Mouse (Mus musculus) liver, embryonic 14.5 days (tissue): ENCODE data around the gene Ankfy1. TPM values are rescaled to one million over a fixed set of nuclear protein-coding genes. Genes with fewer than 3 reads are reported as not detected.

ENCODE experiments used
- ATAC-seq: fragments of 200-750 bp; cut with Nextera tagmentation; 2 replicates; pipeline ENCODE4 v1.8.0; 2017; ENCODE audit warnings: moderate number of reproducible peaks, mild to moderate bottlenecking, moderate library complexity; ENCODE audit not compliant: insufficient read depth
- DNase-seq, 3 experiments: peaks; one replicate each; pipeline ENCODE4 v3.0.0-alpha.2; 2012 to 2013; ENCODE audit warnings: low read depth in 3 of 3, low spot score in 3 of 3
- H3K27ac ChIP-seq: fragments of 300-500 bp; sonication (generic); 2 replicates; pipeline ENCODE4 v1.5.1; 2014; ENCODE audit warnings: moderate library complexity, mild to moderate bottlenecking, control low read depth, inconsistent platforms
- H3K27me3 ChIP-seq: fragments of 300-500 bp; sonication (generic); 2 replicates; pipeline ENCODE4 v1.6.1; 2014; ENCODE audit warnings: mild to moderate bottlenecking, low read length, moderate library complexity; ENCODE audit not compliant: control insufficient read depth, insufficient read depth
- H3K36me3 ChIP-seq: fragments of 300-500 bp; sonication (generic); replicated peaks from 2 replicates; pipeline ENCODE4 v1.6.1; 2014; ENCODE audit warnings: low read depth; ENCODE audit not compliant: control insufficient read depth, insufficient read depth
- H3K4me1 ChIP-seq, 2 experiments: fragments of 200-500 bp in 1 of 2; fragments of 300-500 bp in 1 of 2; sonication (generic) in 1 of 2; replicated peaks; 2 replicates each; pipeline ENCODE4 v1.6.1; 2012 to 2014; ENCODE audit warnings: antibody characterized with exemption in 1 of 2, inconsistent platforms in 1 of 2, low read length in 1 of 2; ENCODE audit not compliant: control insufficient read depth in 2 of 2, insufficient read depth in 2 of 2
- H3K4me2 ChIP-seq: fragments of 300-500 bp; sonication (generic); 2 replicates; pipeline ENCODE4 v1.6.1; 2014; ENCODE audit warnings: low read depth, mild to moderate bottlenecking, control low read depth, moderate library complexity
- H3K4me3 ChIP-seq, 2 experiments: fragments of 200-500 bp in 1 of 2; fragments of 300-500 bp in 1 of 2; sonication (generic) in 1 of 2; 2 replicates each; pipeline ENCODE4 v1.5.1; 2012 to 2014; ENCODE audit warnings: low read depth in 2 of 2, low read length in 2 of 2, mild to moderate bottlenecking in 2 of 2, control low read depth in 1 of 2, inconsistent platforms in 1 of 2, moderate library complexity in 1 of 2; ENCODE audit not compliant: insufficient read depth in 1 of 2
- H3K9ac ChIP-seq: fragments of 300-500 bp; sonication (generic); replicated peaks from 2 replicates; pipeline ENCODE4 v1.6.1; 2014; ENCODE audit warnings: mild to moderate bottlenecking, control low read depth, moderate library complexity
- H3K9me3 ChIP-seq: fragments of 300-500 bp; sonication (generic); 2 replicates; pipeline ENCODE4 v1.6.1; 2016; ENCODE audit warnings: low read length, mixed read lengths; ENCODE audit not compliant: control insufficient read depth
- CTCF ChIP-seq: IDR thresholded peaks from 2 replicates; pipeline ENCODE4 v1.5.1; 2016; ENCODE audit warnings: antibody characterized with exemption, low read depth, control low read depth
- EP300 ChIP-seq: IDR thresholded peaks from 2 replicates; pipeline ENCODE4 v1.6.1; 2016; ENCODE audit warnings: antibody characterized with exemption, low read depth
- WGBS: fragments of 180-500 bp; shearing (Covaris S2); extraction: QIAGEN DNeasy Blood & Tissue Kit; methylation state at CpG from one replicate; pipeline ENCODE4 v1.1.7; 2014; ENCODE audit not compliant: insufficient replicate concordance; 5-methylcytosine and 5-hydroxymethylcytosine counted together
- microRNA-seq: library from miRNA; unstranded; fragments of <30 nt; microRNA quantifications from one replicate; pipeline ENCODE4, GENCODE M21; 2016
- polyA plus RNA-seq, 2 experiments: library from polyadenylated mRNA; depleted of rRNA in 1 of 2; stranded (reverse) in 1 of 2; unstranded in 1 of 2; fragments of >200 nt; fragmentation: Nextera tagmentation in 1 of 2; extraction: Ambion mirVana in 1 of 2; gene quantifications; 2 replicates each; pipeline versions ENCODE4 v1.2.1 to v1.2.3; 2012 to 2014

The Ankfy1 gene
- polyA plus RNA-seq, 2 experiments, result 10.5 to 11.9 TPM

DNA sequence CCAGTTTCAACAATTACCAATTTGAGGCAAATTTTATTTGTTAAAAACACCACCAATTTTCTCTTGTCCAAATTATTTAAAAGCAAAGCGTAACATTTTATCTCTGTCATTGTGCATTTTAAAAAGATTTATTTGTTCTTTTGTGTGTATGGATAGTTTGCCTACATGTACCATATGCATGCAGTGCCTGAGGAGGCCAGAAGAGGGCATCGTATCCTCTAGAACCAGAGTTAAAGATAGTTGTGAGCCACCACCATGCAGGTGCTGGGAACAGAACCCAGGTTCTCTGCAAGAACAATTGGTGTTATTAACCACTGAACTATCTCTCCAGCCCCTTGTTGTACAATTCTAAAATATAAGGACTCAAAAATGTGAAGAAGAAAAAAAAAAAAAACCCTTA lies 124.4 kb downstream of the Ankfy1 start:
- H3K4me3 ChIP-seq, result no peak overlapping the region
- H3K27me3 ChIP-seq, result no peaks in the 10 kb centered on the region
- H3K9ac ChIP-seq, result no peak overlapping the region
- no peaks in the 10 kb centered on the region for H3K4me1 ChIP-seq
- no peak overlapping the region for H3K4me2 ChIP-seq
- H3K36me3 ChIP-seq, result peaks cover 4% of the 10 kb centered on the region; the same call in 1 of the 2 replicates
- no peak overlapping the region for H3K27ac ChIP-seq
- ATAC-seq, result no peak
- no peak for DNase-seq
- TF ChIP-seq CTCF (peak; percentile 51), EP300 (no peak)
- no peaks in the 10 kb centered on the region for H3K9me3 ChIP-seq
- WGBS, result 71% methylated on average over 2 of the region's 2 CpGs

DNA sequence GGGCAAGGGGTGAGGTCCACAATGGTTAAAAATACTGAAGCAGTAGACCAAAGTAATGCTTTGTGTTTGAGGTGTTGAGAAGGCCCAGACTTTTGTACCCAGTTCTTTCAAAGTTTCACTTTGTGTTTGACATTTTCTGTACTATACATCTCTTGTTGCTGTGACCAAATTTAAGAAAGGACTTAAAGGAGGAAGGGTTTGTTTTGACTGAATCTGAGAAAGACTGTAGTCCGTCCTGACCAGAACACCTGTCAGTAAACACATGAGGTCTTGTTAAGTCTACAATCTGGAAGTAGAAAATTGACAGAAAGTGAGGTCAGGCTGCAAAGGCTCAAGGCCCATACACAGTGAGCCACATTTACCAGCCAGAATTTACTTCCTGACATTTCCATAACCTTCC lies 127.1 kb downstream of the Ankfy1 start:
- WGBS, result 63% methylated on average over 1 of the region's 1 CpGs
- Histone ChIP-seq H3K4me3 (no peak overlapping the region), H3K4me1 (no peaks in the 10 kb centered on the region), H3K4me2 (no peak overlapping the region), H3K9ac (no peak overlapping the region), H3K9me3 (no peaks in the 10 kb centered on the region), H3K27me3 (no peaks in the 10 kb centered on the region), H3K36me3 (peaks cover 6% of the 10 kb centered on the region; the same call in 1 of the 2 replicates), H3K27ac (no peak overlapping the region)
- TF ChIP-seq CTCF, result no peak
- ATAC-seq (no peak), DNase-seq (no peak)

DNA sequence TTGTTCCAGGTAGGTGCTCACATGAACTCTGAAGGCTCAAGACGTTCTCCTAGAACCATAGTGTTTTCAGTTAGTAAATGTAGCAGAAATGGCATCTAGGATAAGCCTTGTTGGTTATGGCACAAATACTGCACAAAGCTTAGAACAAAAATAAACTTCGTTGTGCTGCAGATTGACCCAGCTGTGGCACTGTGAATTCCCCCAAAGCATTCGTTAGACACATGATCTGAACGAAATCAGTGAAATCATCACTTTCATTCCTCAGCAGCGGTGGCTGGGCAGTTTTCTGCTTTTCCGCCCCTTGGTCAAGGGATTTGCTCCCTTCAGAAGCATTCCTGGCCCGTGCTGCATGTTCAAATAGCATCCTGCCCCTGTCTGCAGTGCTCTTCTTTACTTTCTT lies 128.3 kb downstream of the Ankfy1 start:
- Histone ChIP-seq H3K4me3 (no peak overlapping the region), H3K9ac (no peak overlapping the region), H3K4me1 (no peaks in the 10 kb centered on the region), H3K36me3 (peaks cover 6% of the 10 kb centered on the region; the same call in 1 of the 2 replicates), H3K27ac (no peak overlapping the region), H3K27me3 (no peaks in the 10 kb centered on the region), H3K9me3 (no peaks in the 10 kb centered on the region), H3K4me2 (no peak overlapping the region)
- 78% methylated on average over 7 of the region's 7 CpGs for WGBS
- TF ChIP-seq CTCF (no peak), EP300 (no peak)
- ATAC-seq (no peak), DNase-seq (no peak)

DNA sequence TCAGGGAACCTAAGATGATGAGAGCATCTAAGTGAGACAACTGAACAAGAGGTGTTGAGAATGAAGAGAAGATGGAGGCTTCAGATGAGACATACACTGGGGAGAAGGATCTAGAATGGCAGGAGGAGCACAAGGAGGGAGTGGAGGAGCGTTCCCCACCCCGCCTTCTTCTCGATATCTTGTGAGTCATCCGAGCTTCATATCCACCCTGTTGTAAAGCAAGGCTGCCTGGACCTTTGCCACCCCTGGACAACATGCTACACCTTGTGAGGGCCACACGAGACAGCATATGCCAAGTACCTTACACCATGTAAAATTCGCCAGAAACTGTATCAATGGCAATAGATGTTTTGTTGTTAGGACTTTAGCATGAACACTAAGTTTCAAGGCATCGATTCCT lies 131.2 kb downstream of the Ankfy1 start:
- H3K9ac ChIP-seq, result no peak overlapping the region
- DNase-seq (no peak), ATAC-seq (no peak)
- H3K4me2 ChIP-seq, result no peak overlapping the region
- H3K36me3 ChIP-seq, result peaks cover 11% of the 10 kb centered on the region
- H3K4me3 ChIP-seq, result no peak overlapping the region
- no peak overlapping the region for H3K27ac ChIP-seq
- TF ChIP-seq CTCF (no peak), EP300 (no peak)
- H3K9me3 ChIP-seq, result no peaks in the 10 kb centered on the region
- no peaks in the 10 kb centered on the region for H3K4me1 ChIP-seq
- no peaks in the 10 kb centered on the region for H3K27me3 ChIP-seq
- WGBS, result 75% methylated on average over 7 of the region's 7 CpGs

Small RNA genes lying within 50 kb of the gene (microRNA-seq; reads per million reads assigned to microRNA genes)
- not detected for gene Gm25678

Other genes with a start within 250 kb of the Ankfy1 start
- gene Mybbp1a, start 248.7 kb upstream of the Ankfy1 start, polyA plus RNA-seq (2012; rRNA removed), result 31.0 and 56.3 TPM in 2 replicates
- gene Mybbp1a, start 248.7 kb upstream of the Ankfy1 start, polyA plus RNA-seq (2014; fragmentation: Nextera tagmentation; extraction: Ambion mirVana), result 65.5 and 72.6 TPM in 2 replicates
- gene Spns2, start 200.1 kb upstream of the Ankfy1 start, polyA plus RNA-seq (2012; rRNA removed), result 8.6 and 12.9 TPM in 2 replicates
- 3.8 and 6.3 TPM in 2 replicates for gene Spns2, start 200.1 kb upstream of the Ankfy1 start, polyA plus RNA-seq (2014; fragmentation: Nextera tagmentation; extraction: Ambion mirVana)
- gene Spns3, start 139.5 kb upstream of the Ankfy1 start, polyA plus RNA-seq (2012; rRNA removed), result 1.3 and 1.7 TPM in 2 replicates
- 1.3 TPM in 2 replicates for gene Spns3, start 139.5 kb upstream of the Ankfy1 start, polyA plus RNA-seq (2014; fragmentation: Nextera tagmentation; extraction: Ambion mirVana)
- gene Ube2g1, start 82.7 kb upstream of the Ankfy1 start, polyA plus RNA-seq (2012; rRNA removed), result 5.6 and 7.5 TPM in 2 replicates
- 21.7 and 22.7 TPM in 2 replicates for gene Ube2g1, start 82.7 kb upstream of the Ankfy1 start, polyA plus RNA-seq (2014; fragmentation: Nextera tagmentation; extraction: Ambion mirVana)
- 1.7 and 2.0 TPM in 2 replicates for gene Cyb5d2, start 106.1 kb downstream of the Ankfy1 start, polyA plus RNA-seq (2012; rRNA removed)
- 1.7 and 2.8 TPM in 2 replicates for gene Cyb5d2, start 106.1 kb downstream of the Ankfy1 start, polyA plus RNA-seq (2014; fragmentation: Nextera tagmentation; extraction: Ambion mirVana)
- gene Zzef1, start 106.2 kb downstream of the Ankfy1 start, polyA plus RNA-seq (2012; rRNA removed), result 5.1 TPM in 2 replicates
- 4.4 and 4.9 TPM in 2 replicates for gene Zzef1, start 106.2 kb downstream of the Ankfy1 start, polyA plus RNA-seq (2014; fragmentation: Nextera tagmentation; extraction: Ambion mirVana)